7 mouse cellular contexts compared by ENCODE assay signal in the genomic region with DNA sequence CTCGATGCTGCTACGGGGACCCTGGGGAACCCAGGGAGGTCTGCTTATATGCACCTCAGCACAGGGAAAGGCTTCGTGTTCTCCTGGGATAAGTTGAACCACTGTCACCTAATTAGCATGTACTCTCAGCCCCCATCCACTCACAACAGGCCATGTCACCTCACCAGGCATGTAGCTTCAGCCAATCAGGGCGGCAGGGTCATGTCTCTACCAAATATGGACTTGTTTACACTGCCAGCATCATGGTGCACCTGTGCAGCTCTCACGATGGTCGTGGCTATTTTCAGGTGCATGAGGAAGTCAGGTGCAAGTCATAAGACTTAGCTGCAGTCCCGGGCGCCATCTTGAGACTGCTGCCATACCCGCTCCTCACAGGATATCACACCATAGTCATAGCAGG. TPM values are rescaled to one million over a fixed set of nuclear protein-coding genes. Genes with fewer than 3 reads are reported as not detected.
DNase-seq lines count a peak whose midpoint lies in the region; ATAC-seq and TF ChIP-seq lines count a peak whose summit lies in the region.
"Not testable (repeated sequence)": the region's sequence is repeated elsewhere in the genome, so short reads cannot be mapped to it uniquely, and the experiment has no call there.

A gene (minus strand): TSS at position 101 of the 400 bp plus-strand sequence.

- not testable (repeated sequence) for H3K9ac ChIP-seq in forebrain, embryonic 15.5 days (replicated peaks); heart, embryonic 12.5 days; hindbrain, postnatal 0 days (replicated peaks; ENCODE audit: low read length); lung, embryonic 14.5 days; neural tube, embryonic 12.5 days

- not testable (repeated sequence) for ATAC-seq in forebrain, embryonic 15.5 days (replicated peaks); heart, embryonic 12.5 days (ENCODE audit: insufficient number of reproducible peaks, low FRiP score); hindbrain, postnatal 0 days; lung, embryonic 14.5 days (ENCODE audit: insufficient read depth); neural tube, embryonic 12.5 days (ENCODE audit: low FRiP score, low read depth)

- not testable (repeated sequence) for TF ChIP-seq CTCF in brain, embryonic 14.5 days (IDR thresholded peaks at IDR 0.05; ENCODE audit: borderline replicate concordance, extremely low read depth, insufficient read depth, insufficient read length); hindbrain, postnatal 0 days (IDR thresholded peaks at IDR 0.05; ENCODE audit: low read depth); left cerebral cortex, adult 2 months (IDR thresholded peaks at IDR 0.05); lung, embryonic 14.5 days (IDR thresholded peaks at IDR 0.05; ENCODE audit: low read depth)

- TF ChIP-seq POLR2A in brain, embryonic 14.5 days (IDR thresholded peaks at IDR 0.05; ENCODE audit: borderline replicate concordance, extremely low read depth, insufficient read depth, insufficient read length, poor library complexity, severe bottlenecking), result not testable (repeated sequence)

- H3K4me3 ChIP-seq in forebrain, embryonic 15.5 days; heart, embryonic 12.5 days; hindbrain, postnatal 0 days (ENCODE audit: low read length); left cerebral cortex, adult 2 months; lung, embryonic 14.5 days (ENCODE audit: low read depth, low read length); neural tube, embryonic 12.5 days: not testable (repeated sequence)

- DNase-seq in brain, embryonic 14.5 days (ENCODE audit: low read depth); hindbrain, postnatal 0 days (ENCODE audit: low spot score); left cerebral cortex, adult 2 months (ENCODE audit: extremely low spot score in 1 of 2, low spot score in 2 of 2); lung, embryonic 14.5 days: not testable (repeated sequence)

- 94% methylated on average over 9 of the region's 9 CpGs for WGBS in forebrain, embryonic 15.5 days
- WGBS in heart, embryonic 12.5 days, result 89% methylated on average over 9 of the region's 9 CpGs
- 96% methylated on average over 9 of the region's 9 CpGs for WGBS in hindbrain, postnatal 0 days
- 87% methylated on average over 9 of the region's 9 CpGs for WGBS in lung, embryonic 14.5 days
- whole genome bisulfite sequencing in neural tube, embryonic 12.5 days, result 91% methylated on average over 9 of the region's 9 CpGs

- not testable (repeated sequence) for H3K27ac ChIP-seq in forebrain, embryonic 15.5 days (replicated peaks); heart, embryonic 12.5 days (ENCODE audit: poor library complexity, severe bottlenecking); hindbrain, postnatal 0 days; left cerebral cortex, adult 2 months; lung, embryonic 14.5 days (ENCODE audit: low read depth); neural tube, embryonic 12.5 days

- H3K27me3 ChIP-seq in forebrain, embryonic 15.5 days; heart, embryonic 12.5 days (replicated peaks); hindbrain, postnatal 0 days (ENCODE audit: insufficient read depth, low read length); lung, embryonic 14.5 days (ENCODE audit: insufficient read depth, low read length); neural tube, embryonic 12.5 days (replicated peaks): not testable (repeated sequence)

- intact Hi-C loops in left cerebral cortex, adult 2 months (cut with DNase I), result not testable (repeated sequence)

- not testable (repeated sequence) for H3K36me3 ChIP-seq in forebrain, embryonic 15.5 days; heart, embryonic 12.5 days; hindbrain, postnatal 0 days (ENCODE audit: insufficient read depth, low read length); lung, embryonic 14.5 days (ENCODE audit: insufficient read depth); neural tube, embryonic 12.5 days

- H3K4me2 ChIP-seq in forebrain, embryonic 15.5 days (replicated peaks); heart, embryonic 12.5 days; hindbrain, postnatal 0 days (ENCODE audit: low read depth, low read length); lung, embryonic 14.5 days; neural tube, embryonic 12.5 days (replicated peaks): not testable (repeated sequence)

- not testable (repeated sequence) for H3K4me1 ChIP-seq in forebrain, embryonic 15.5 days; heart, embryonic 12.5 days (replicated peaks); hindbrain, postnatal 0 days (ENCODE audit: insufficient read depth, low read length); lung, embryonic 14.5 days (ENCODE audit: insufficient read depth); neural tube, embryonic 12.5 days

- not testable (repeated sequence) for H3K9me3 ChIP-seq in forebrain, embryonic 15.5 days; heart, embryonic 12.5 days (replicated peaks); hindbrain, postnatal 0 days (ENCODE audit: low read length); lung, embryonic 14.5 days (ENCODE audit: low read depth, low read length); neural tube, embryonic 12.5 days

RNA-seq across cellular contexts. Expression of the gene that starts here (rescaled TPM):
- 161 and 186 TPM in 2 replicates for polyA plus RNA-seq in brain, embryonic 14.5 days (2012; rRNA removed)
- polyA plus RNA-seq in forebrain, embryonic 15.5 days (2015; fragmentation: Nextera tagmentation; extraction: Ambion mirVana), result 322 and 348 TPM in 2 replicates
- 63.9 and 65.8 TPM in 2 replicates for polyA plus RNA-seq in heart, embryonic 12.5 days (2016; fragmentation: Nextera tagmentation; extraction: Ambion mirVana)
- 143 and 160 TPM in 2 replicates for total RNA-seq in hindbrain, postnatal 0 days (2014; rRNA removed)
- 110 and 111 TPM in 2 replicates for polyA plus RNA-seq in hindbrain, postnatal 0 days (2015; fragmentation: Nextera tagmentation; extraction: Ambion mirVana)
- total RNA-seq in left cerebral cortex, adult 2 months (2021), result 100 to 1,000 TPM; 448 to 459 TPM
- polyA plus RNA-seq in lung, embryonic 14.5 days (2014; fragmentation: Nextera tagmentation; extraction: Ambion mirVana), result 91.7 and 92.3 TPM in 2 replicates
- 98.4 and 99.6 TPM in 2 replicates for polyA plus RNA-seq in neural tube, embryonic 12.5 days (2016; fragmentation: Nextera tagmentation; extraction: Ambion mirVana)
